Mouse (Mus musculus): ENCODE measurements around the gene Kirrel2.

Gene Kirrel2

DNA sequence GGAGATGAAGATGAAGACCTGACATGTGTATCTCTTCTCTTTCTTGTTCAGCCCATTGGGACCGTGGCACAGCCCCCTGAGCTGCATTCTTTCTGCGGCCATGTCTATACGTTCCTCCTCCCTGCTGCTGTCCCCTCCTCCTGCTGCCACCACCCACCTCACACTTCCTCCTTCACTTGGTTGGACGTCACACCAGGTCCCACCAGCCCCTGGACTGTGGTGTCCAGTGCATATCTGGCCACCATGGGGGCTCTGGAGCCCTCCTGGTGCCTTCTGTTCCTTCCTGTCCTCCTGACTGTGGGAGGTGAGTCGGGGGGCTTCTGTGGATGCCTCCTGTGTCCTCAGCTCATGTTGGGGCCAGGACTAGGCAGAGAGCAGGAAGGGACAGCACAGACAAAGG is 43.9 kb downstream of the Kirrel2 start, which contains the start of gene Tyrobp:
Tyrobp (plus strand) TSS at position 165 of the 400 bp plus-strand sequence.
- DNase-seq (ENCODE audit: low spot score) = no peak

- no peak for DNase-seq (ENCODE audit: low spot score)
Measured at GRCm38 (mm10) chr7:30412735-30413147, 44.7 kb downstream of the Kirrel2 start.

GRCm38 (mm10) chr7:30411023-30411422 is 46.5 kb downstream of the Kirrel2 start:
- DNase-seq (ENCODE audit: low spot score) = no peak

DNA sequence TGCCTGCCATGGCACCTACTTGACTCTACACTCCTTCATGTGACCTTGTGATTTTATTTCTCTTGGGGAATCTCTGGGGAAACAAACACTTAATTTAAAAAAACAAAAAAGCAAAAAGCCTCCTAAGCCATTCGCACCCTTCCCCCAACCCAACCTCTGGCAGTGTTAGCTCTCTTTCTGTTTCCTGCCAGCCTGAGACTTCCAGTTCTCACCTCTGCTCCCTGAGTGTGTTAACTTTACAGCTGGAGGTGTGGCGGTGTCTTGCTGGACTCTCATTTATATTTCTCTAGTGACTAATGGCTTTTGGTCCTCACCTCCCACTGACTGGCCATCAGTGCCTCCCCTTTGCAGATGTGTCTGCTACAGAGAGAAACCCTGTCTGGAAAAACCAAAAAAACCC is 47.7 kb downstream of the Kirrel2 start:
- no peak for DNase-seq (ENCODE audit: low spot score)

GRCm38 (mm10) chr7:30408639-30409038 is 48.9 kb downstream of the Kirrel2 start:
- no peak for DNase-seq (ENCODE audit: low spot score)

DNA sequence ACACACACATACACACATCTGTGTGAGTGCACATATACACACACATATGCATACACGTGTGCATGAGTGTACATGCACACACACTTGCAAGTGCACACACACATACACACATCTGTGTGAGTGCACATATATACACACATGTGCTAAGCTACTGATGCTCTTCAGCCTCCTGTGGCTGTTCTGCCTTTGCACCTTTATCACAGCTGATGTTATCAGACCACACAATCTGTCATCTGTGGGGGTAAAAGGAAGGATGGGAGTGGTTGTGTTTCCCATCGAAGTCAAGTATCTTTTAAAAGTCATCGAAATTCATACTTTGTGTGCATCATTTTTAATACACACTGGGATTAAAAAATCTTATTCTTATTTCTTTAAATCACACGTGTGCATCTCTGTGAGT is 55.1 kb downstream of the Kirrel2 start:
- no peak for DNase-seq (ENCODE audit: low spot score)

DNA sequence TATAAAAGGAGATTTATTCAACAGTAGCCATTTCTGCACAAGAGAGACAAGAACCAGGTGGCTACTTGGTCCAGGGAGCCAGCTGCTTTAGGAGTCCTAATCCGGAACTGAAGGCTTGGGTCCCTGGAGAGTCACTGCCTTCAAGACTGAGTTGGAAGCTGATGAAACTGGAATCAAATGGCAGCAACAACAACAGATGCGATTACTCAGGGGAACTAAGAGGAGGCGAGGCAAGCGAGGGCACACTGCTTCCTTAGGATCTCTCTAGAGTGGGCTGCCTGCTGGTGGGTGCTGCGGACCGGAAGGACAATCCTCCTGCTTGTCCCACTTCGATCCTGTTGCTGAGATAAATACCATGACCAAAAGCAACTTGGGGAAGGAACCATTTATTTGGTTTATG is 57.8 kb downstream of the Kirrel2 start:
- DNase-seq (ENCODE audit: low spot score) = peak; percentile 40

Measured in retina, embryonic 14.5 days (tissue).